Mouse (Mus musculus) olfactory bulb, adult 2 months (tissue): ENCODE results near the gene Slc24a5.

ENCODE experiments used
- CTCF ChIP-seq: fragments of 200-500 bp; IDR thresholded peaks from 2 replicates; pipeline ENCODE4 v1.5.1; 2012; ENCODE audit warnings: low read depth, mild to moderate bottlenecking, low read length, moderate library complexity; ENCODE audit not compliant: insufficient read depth
- POLR2A ChIP-seq: fragments of 200-500 bp; IDR thresholded peaks from 2 replicates; pipeline ENCODE4 v1.6.1; 2012; ENCODE audit warnings: mild to moderate bottlenecking, low read depth, low read length, moderate library complexity; ENCODE audit not compliant: insufficient read depth

- TF ChIP-seq CTCF, result no peak
- no peak for TF ChIP-seq POLR2A
Measured at GRCm38 (mm10) chr2:125067373-125067772, 551 bp upstream of the Slc24a5 start.
